Mouse (Mus musculus): ENCODE results near the gene Dusp1.

- TF ChIP-seq POLR2A (IDR thresholded peaks at IDR 0.05; ENCODE audit: insufficient read depth, low read length) (no peak), CTCF (IDR thresholded peaks at IDR 0.05; ENCODE audit: low read depth, low read length) (no peak), EP300 (IDR thresholded peaks at IDR 0.05; ENCODE audit: insufficient read depth, low read depth, low read length) (no peak)
Measured at GRCm38 (mm10) chr17:26563476-26563875, 1.5 kb upstream of the Dusp1 start.

Measured in ES-Bruce4 (cell line).